Mouse (Mus musculus): ENCODE data around the gene Epop. TPM values are rescaled to one million over a fixed set of nuclear protein-coding genes. Genes with fewer than 3 reads are reported as not detected.
A peak's percentile ranks its signal among the peaks of the same experiment; 100 is the strongest.

The Epop gene
- polyA plus RNA-seq, 1 experiment from 2014 or later = 0.69 TPM

DNA sequence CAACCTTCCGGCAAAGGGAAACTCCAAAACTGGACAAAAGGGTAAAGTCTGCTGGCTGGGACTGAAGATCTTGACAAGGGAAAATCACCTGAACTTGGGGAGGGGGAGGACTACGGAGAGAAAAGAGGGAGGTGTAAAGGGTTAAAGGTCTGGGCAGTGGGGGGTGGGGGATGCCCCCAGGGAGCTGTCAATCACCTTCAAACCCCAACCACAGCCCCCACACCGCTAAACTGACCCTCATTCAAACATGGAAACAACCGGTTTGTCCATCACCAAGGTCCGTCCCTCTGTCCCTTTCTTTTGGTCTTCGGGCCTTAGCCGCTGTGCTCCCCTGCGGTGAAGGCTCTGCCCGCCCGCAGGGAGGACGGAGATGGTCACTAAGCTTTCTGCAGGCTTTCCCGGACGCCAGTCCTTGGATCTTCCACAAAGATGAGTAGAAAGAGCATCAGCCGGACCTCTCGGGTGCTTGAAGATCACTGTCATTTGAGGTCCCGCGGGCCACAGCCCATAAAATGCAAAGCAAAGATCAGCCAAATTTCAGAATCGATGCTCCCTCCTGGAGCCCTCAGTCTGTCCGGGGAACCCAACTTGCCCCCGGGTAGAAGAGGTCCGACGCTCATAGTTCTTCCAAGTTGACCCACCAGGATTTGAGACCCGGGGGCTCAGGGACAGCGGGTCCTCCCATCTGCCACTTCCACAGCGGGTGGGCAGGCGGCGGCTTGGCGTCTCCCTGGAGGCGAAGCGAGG is 1.8 kb downstream of the Epop start:
- H3K4me1 ChIP-seq (replicated peaks) = peaks cover 32% of the 10 kb centered on the region
- H3K4me2 ChIP-seq = peak overlapping the region; percentile 78; the same call in 1 of the 2 replicates
- DNase-seq (no peak), ATAC-seq (ENCODE audit: low read depth) (no peak)
- no peaks in the 10 kb centered on the region for H3K36me3 ChIP-seq
- H3K9ac ChIP-seq = no peak overlapping the region
- peaks cover 95% of the 10 kb centered on the region for H3K27me3 ChIP-seq
- H3K27ac ChIP-seq = no peak overlapping the region
- H3K4me3 ChIP-seq (replicated peaks) = peak overlapping the region; percentile 62; the same call in 1 of the 2 replicates
- WGBS (ENCODE audit: insufficient replicate concordance) = 12% methylated on average over 30 of the region's 30 CpGs
- H3K9me3 ChIP-seq (replicated peaks) = no peaks in the 10 kb centered on the region

GRCm38 (mm10) chr11:97626850-97627249 is 2.7 kb downstream of the Epop start:
- WGBS (ENCODE audit: insufficient replicate concordance) = 17% methylated on average over 10 of the region's 10 CpGs
- Histone ChIP-seq H3K4me3 (replicated peaks) (no peak overlapping the region), H3K27ac (no peak overlapping the region), H3K27me3 (peaks cover 98% of the 10 kb centered on the region), H3K36me3 (no peaks in the 10 kb centered on the region), H3K4me2 (no peak overlapping the region), H3K4me1 (replicated peaks) (peaks cover 32% of the 10 kb centered on the region), H3K9me3 (replicated peaks) (no peaks in the 10 kb centered on the region), H3K9ac (no peak overlapping the region)
- ATAC-seq (ENCODE audit: low read depth) = no peak
- DNase-seq = no peak

GRCm38 (mm10) chr11:97626431-97626830 is 3.1 kb downstream of the Epop start:
- 23% methylated on average over 13 of the region's 13 CpGs for WGBS (ENCODE audit: insufficient replicate concordance)
- Histone ChIP-seq H3K9ac (no peak overlapping the region), H3K36me3 (no peaks in the 10 kb centered on the region), H3K4me2 (no peak overlapping the region), H3K4me3 (replicated peaks) (no peak overlapping the region), H3K4me1 (replicated peaks) (peaks cover 29% of the 10 kb centered on the region), H3K27ac (no peak overlapping the region), H3K9me3 (replicated peaks) (no peaks in the 10 kb centered on the region), H3K27me3 (peaks cover 94% of the 10 kb centered on the region)
- DNase-seq = no peak
- no peak for ATAC-seq (ENCODE audit: low read depth)

- DNase-seq (no peak), ATAC-seq (ENCODE audit: low read depth) (no peak)
- Histone ChIP-seq H3K4me1 (replicated peaks) (peaks cover 29% of the 10 kb centered on the region), H3K36me3 (no peaks in the 10 kb centered on the region), H3K9me3 (replicated peaks) (no peaks in the 10 kb centered on the region), H3K4me2 (no peak overlapping the region), H3K4me3 (replicated peaks) (no peak overlapping the region), H3K27ac (no peak overlapping the region), H3K27me3 (peaks cover 85% of the 10 kb centered on the region), H3K9ac (no peak overlapping the region)
- 28% methylated on average over 5 of the region's 5 CpGs for WGBS (ENCODE audit: insufficient replicate concordance)
These were observed 4.0 kb downstream of the Epop start for GRCm38 (mm10) chr11:97625551-97625950.

DNA sequence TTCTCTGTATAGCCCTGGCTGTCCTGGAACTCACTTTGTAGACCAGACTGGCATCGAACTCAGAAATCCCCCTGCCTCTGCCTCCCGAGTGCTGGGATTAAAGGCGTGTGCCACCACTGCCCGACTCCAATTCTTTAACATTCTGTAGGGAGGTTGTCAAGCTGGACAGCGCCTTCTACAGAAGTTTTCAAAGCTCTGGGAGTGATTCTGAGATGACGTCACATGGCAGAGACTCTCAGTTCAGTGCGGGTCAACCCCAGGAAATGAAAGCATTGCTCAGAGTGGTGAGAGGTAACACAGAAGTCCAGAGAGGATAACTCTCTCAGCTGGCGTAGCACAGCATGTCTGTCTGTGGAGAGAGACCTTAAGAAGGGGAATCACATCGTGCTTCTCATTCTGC is 6.3 kb downstream of the Epop start:
- ATAC-seq (ENCODE audit: low read depth) (no peak), DNase-seq (no peak)
- Histone ChIP-seq H3K4me3 (replicated peaks) (no peak overlapping the region), H3K27me3 (peaks cover 70% of the 10 kb centered on the region), H3K27ac (no peak overlapping the region), H3K36me3 (no peaks in the 10 kb centered on the region), H3K4me2 (no peak overlapping the region), H3K4me1 (replicated peaks) (peaks cover 15% of the 10 kb centered on the region), H3K9me3 (replicated peaks) (no peaks in the 10 kb centered on the region), H3K9ac (no peak overlapping the region)
- 41% methylated on average over 9 of the region's 9 CpGs for WGBS (ENCODE audit: insufficient replicate concordance)

DNA sequence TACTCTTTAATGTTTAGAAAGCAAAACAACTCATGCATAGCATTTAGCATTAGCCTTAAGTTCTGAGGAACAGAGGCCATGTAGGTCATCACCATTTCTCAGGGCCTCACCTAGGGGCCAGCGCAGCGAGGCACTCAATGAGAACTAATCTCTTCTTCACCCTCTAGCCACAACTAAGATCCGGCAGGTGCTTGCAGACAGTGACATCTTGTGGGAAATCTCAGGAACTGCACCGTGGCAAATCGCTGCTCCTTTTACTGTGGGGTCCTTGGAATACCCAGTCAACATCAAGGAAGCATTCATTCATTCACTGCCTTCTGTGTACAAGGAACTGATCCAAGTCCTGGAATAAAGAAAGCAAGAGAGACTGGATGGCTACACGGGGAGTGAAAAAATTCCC is 7.1 kb downstream of the Epop start:
- Histone ChIP-seq H3K4me3 (replicated peaks) (no peak overlapping the region), H3K27me3 (peaks cover 68% of the 10 kb centered on the region), H3K9me3 (replicated peaks) (no peaks in the 10 kb centered on the region), H3K9ac (no peak overlapping the region), H3K27ac (no peak overlapping the region), H3K36me3 (no peaks in the 10 kb centered on the region), H3K4me1 (replicated peaks) (peaks cover 7% of the 10 kb centered on the region), H3K4me2 (no peak overlapping the region)
- WGBS (ENCODE audit: insufficient replicate concordance) = 4% methylated on average over 6 of the region's 6 CpGs
- ATAC-seq (ENCODE audit: low read depth) = no peak
- DNase-seq = peak; percentile 24

DNA sequence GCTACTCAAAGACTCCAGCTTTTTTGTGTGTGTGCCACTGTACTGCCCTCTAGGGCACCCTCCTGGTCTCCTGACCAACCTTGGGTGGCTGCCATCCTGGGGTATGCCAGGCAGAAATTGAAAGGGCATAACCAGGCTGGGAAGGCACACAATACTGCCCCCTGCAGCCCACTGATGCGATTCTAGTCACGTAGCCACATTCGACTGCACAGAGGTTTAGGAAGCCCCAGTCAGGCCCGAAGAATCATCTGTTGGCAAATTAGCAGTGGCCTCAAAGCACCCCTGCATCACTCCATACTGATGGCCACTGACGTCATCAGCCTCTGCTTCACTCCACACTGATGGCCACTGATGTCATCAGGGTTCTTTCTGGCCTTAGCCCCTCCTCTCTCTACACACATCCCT is 10.1 kb downstream of the Epop start:
- ATAC-seq (ENCODE audit: low read depth) = no peak

DNA sequence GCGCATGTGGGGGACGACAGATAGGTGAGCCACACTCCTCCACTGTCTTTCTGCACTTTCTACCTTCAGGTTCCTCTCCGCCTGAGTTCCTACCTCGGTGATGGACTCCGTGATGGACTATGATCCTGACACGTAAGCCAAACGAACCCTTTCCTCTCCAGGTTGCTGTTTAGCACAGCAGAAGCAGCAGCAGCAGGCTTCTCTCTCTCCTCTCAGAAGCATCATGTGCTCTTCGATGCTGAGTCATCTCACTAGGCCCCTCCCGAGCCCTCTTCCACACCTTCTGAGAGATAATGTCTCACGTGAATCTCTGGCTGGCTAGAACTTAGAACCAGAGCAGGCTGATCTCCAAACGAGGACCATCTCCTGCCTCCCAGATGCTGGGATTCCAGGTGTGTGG is 11.1 kb downstream of the Epop start:
- 41% methylated on average over 11 of the region's 11 CpGs for WGBS (ENCODE audit: insufficient replicate concordance)
- no peak overlapping the region for H3K9ac ChIP-seq
- H3K36me3 ChIP-seq = no peaks in the 10 kb centered on the region
- H3K4me1 ChIP-seq (replicated peaks) = peaks cover 5% of the 10 kb centered on the region
- no peak overlapping the region for H3K27ac ChIP-seq
- ATAC-seq (ENCODE audit: low read depth) (no peak; the same call in 1 of the 2 replicates), DNase-seq (no peak)
- no peaks in the 10 kb centered on the region for H3K9me3 ChIP-seq (replicated peaks)
- no peak overlapping the region for H3K4me3 ChIP-seq (replicated peaks)
- no peak overlapping the region for H3K4me2 ChIP-seq
- H3K27me3 ChIP-seq = peaks cover 48% of the 10 kb centered on the region

More for the DNA sequence above, 10.1 kb downstream of the Epop start:
- Histone ChIP-seq H3K36me3 (no peaks in the 10 kb centered on the region), H3K27me3 (peaks cover 57% of the 10 kb centered on the region), H3K9ac (no peak overlapping the region), H3K9me3 (replicated peaks) (no peaks in the 10 kb centered on the region), H3K27ac (no peak overlapping the region), H3K4me3 (replicated peaks) (no peak overlapping the region), H3K4me1 (replicated peaks) (peaks cover 5% of the 10 kb centered on the region), H3K4me2 (no peak overlapping the region)
- WGBS (ENCODE audit: insufficient replicate concordance) = 39% methylated on average over 5 of the region's 5 CpGs
- DNase-seq = no peak

- H3K4me3 ChIP-seq (replicated peaks) = no peak overlapping the region
- H3K9me3 ChIP-seq (replicated peaks) = no peaks in the 10 kb centered on the region
- ATAC-seq (ENCODE audit: low read depth) = no peak
- no peak overlapping the region for H3K27ac ChIP-seq
- H3K36me3 ChIP-seq = no peaks in the 10 kb centered on the region
- DNase-seq = no peak
- H3K4me2 ChIP-seq = no peak overlapping the region
- peaks cover 5% of the 10 kb centered on the region for H3K4me1 ChIP-seq (replicated peaks)
- no peak overlapping the region for H3K9ac ChIP-seq
- 60% methylated on average over 4 of the region's 4 CpGs for WGBS (ENCODE audit: insufficient replicate concordance)
- peaks cover 39% of the 10 kb centered on the region for H3K27me3 ChIP-seq
These were observed 14.2 kb downstream of the Epop start for GRCm38 (mm10) chr11:97615276-97615675.

- Histone ChIP-seq H3K27ac (no peak overlapping the region), H3K4me2 (no peak overlapping the region), H3K4me3 (replicated peaks) (no peak overlapping the region), H3K27me3 (peaks cover 19% of the 10 kb centered on the region), H3K36me3 (no peaks in the 10 kb centered on the region), H3K9ac (no peak overlapping the region), H3K4me1 (replicated peaks) (no peaks in the 10 kb centered on the region), H3K9me3 (replicated peaks) (no peaks in the 10 kb centered on the region)
- 58% methylated on average over 8 of the region's 8 CpGs for WGBS (ENCODE audit: insufficient replicate concordance)
- ATAC-seq (ENCODE audit: low read depth) = no peak
- no peak for DNase-seq
These were observed 18.4 kb downstream of the Epop start for GRCm38 (mm10) chr11:97611076-97611475.

- no peak overlapping the region for H3K4me3 ChIP-seq (replicated peaks)
- no peak for ATAC-seq (ENCODE audit: low read depth)
- no peaks in the 10 kb centered on the region for H3K36me3 ChIP-seq
- H3K9ac ChIP-seq = no peak overlapping the region
- WGBS (ENCODE audit: insufficient replicate concordance) = 85% methylated on average over 13 of the region's 13 CpGs
- H3K4me1 ChIP-seq (replicated peaks) = no peaks in the 10 kb centered on the region
- no peaks in the 10 kb centered on the region for H3K9me3 ChIP-seq (replicated peaks)
- H3K27me3 ChIP-seq = peaks cover 14% of the 10 kb centered on the region
- DNase-seq = no peak
- no peak overlapping the region for H3K4me2 ChIP-seq
- no peak overlapping the region for H3K27ac ChIP-seq
These were observed 19.8 kb downstream of the Epop start for GRCm38 (mm10) chr11:97609743-97610142.

- H3K36me3 ChIP-seq = no peaks in the 10 kb centered on the region
- H3K4me2 ChIP-seq = no peak overlapping the region
- WGBS (ENCODE audit: insufficient replicate concordance) = 51% methylated on average over 4 of the region's 4 CpGs
- no peak overlapping the region for H3K9ac ChIP-seq
- H3K4me3 ChIP-seq (replicated peaks) = no peak overlapping the region
- DNase-seq (no peak), ATAC-seq (ENCODE audit: low read depth) (no peak)
- H3K4me1 ChIP-seq (replicated peaks) = no peaks in the 10 kb centered on the region
- no peaks in the 10 kb centered on the region for H3K9me3 ChIP-seq (replicated peaks)
- no peak overlapping the region for H3K27ac ChIP-seq
- peaks cover 18% of the 10 kb centered on the region for H3K27me3 ChIP-seq
These were observed 20.6 kb downstream of the Epop start for GRCm38 (mm10) chr11:97608933-97609332.
